Mouse (Mus musculus) liver, embryonic 16.5 days (tissue): ENCODE measurements at regions not wholly inside any gene's neighbourhood (a gene's known extent, or its start where the extent isn't known, plus 50 kb on each side); places are given as distances from the start of the nearest gene placed in this dataset.

Experiments used
- ATAC-seq: fragments of 200-750 bp; cut with Nextera tagmentation; 2 replicates; pipeline ENCODE4 v1.8.0; 2017; ENCODE audit warnings: low read depth, mild to moderate bottlenecking, moderate number of reproducible peaks, moderate library complexity
- H3K27ac ChIP-seq: fragments of 300-500 bp; sonication (generic); 2 replicates; pipeline ENCODE4 v1.5.1; 2014; ENCODE audit warnings: mild to moderate bottlenecking, low read length
- H3K27me3 ChIP-seq: fragments of 300-500 bp; sonication (generic); 2 replicates; pipeline ENCODE4 v1.6.1; 2014; ENCODE audit warnings: low read depth, low read length, mixed read lengths; ENCODE audit not compliant: control insufficient read depth, insufficient read depth
- H3K36me3 ChIP-seq: fragments of 300-500 bp; sonication (generic); 2 replicates; pipeline ENCODE4 v1.6.1; 2014; ENCODE audit warnings: mild to moderate bottlenecking; ENCODE audit not compliant: control insufficient read depth, insufficient read depth
- H3K4me1 ChIP-seq: fragments of 300-500 bp; sonication (generic); 2 replicates; pipeline ENCODE4 v1.6.1; 2014; ENCODE audit warnings: low read depth, low read length, mixed read lengths; ENCODE audit not compliant: control insufficient read depth
- H3K4me2 ChIP-seq: fragments of 300-500 bp; sonication (generic); 2 replicates; pipeline ENCODE4 v1.6.1; 2014; ENCODE audit warnings: low read depth, low read length, mixed read lengths
- H3K4me3 ChIP-seq: fragments of 300-500 bp; sonication (generic); 2 replicates; pipeline ENCODE4 v1.5.1; 2014; ENCODE audit warnings: low read depth, mild to moderate bottlenecking, low read length
- H3K9ac ChIP-seq: fragments of 300-500 bp; sonication (generic); 2 replicates; pipeline ENCODE4 v1.6.1; 2014; ENCODE audit warnings: low read depth, low read length
- H3K9me3 ChIP-seq: fragments of 300-500 bp; sonication (generic); replicated peaks from 2 replicates; pipeline ENCODE4 v1.6.1; 2016; ENCODE audit warnings: low read length; ENCODE audit not compliant: control insufficient read depth
- WGBS: fragments of 180-500 bp; shearing (Covaris S2); extraction: QIAGEN DNeasy Blood & Tissue Kit; methylation state at CpG from one replicate; pipeline ENCODE4 v1.1.7; 2014; ENCODE audit not compliant: insufficient replicate concordance; 5-methylcytosine and 5-hydroxymethylcytosine counted together

GRCm38 (mm10) chr3:149393317-149394172 is 403.2 kb upstream of the Adgrl2 start:
- Histone ChIP-seq H3K9ac (no peak overlapping the region), H3K27ac (0 out of 2 replicates have a peak overlapping the region, but pooled peaks have one; percentile 40), H3K9me3 (no peaks in the 10 kb centered on the region), H3K4me1 (no peaks in the 10 kb centered on the region), H3K4me3 (no peak overlapping the region), H3K27me3 (no peaks in the 10 kb centered on the region), H3K4me2 (no peak overlapping the region), H3K36me3 (no peaks in the 10 kb centered on the region)
- 22% methylated on average over 4 of the region's 4 CpGs for WGBS
- peak; percentile 65 for ATAC-seq

- H3K27me3 ChIP-seq: no peaks in the 10 kb centered on the region
- no peak for ATAC-seq
- H3K36me3 ChIP-seq: no peaks in the 10 kb centered on the region
- WGBS: 76% methylated on average over 9 of the region's 9 CpGs
- no peak overlapping the region for H3K27ac ChIP-seq
- H3K4me2 ChIP-seq: no peak overlapping the region
- H3K4me1 ChIP-seq: no peaks in the 10 kb centered on the region
- H3K9ac ChIP-seq: no peak overlapping the region
- no peaks in the 10 kb centered on the region for H3K9me3 ChIP-seq
- no peak overlapping the region for H3K4me3 ChIP-seq
Observed at GRCm38 (mm10) chr3:149392164-149392563, 401.8 kb upstream of the Adgrl2 start.

- no peaks in the 10 kb centered on the region for H3K36me3 ChIP-seq
- no peak overlapping the region for H3K9ac ChIP-seq
- WGBS: 15% methylated on average over 3 of the region's 3 CpGs
- H3K4me2 ChIP-seq: no peak overlapping the region
- no peak overlapping the region for H3K4me3 ChIP-seq
- no peak overlapping the region for H3K27ac ChIP-seq
- ATAC-seq: no peak
- H3K27me3 ChIP-seq: no peaks in the 10 kb centered on the region
- no peaks in the 10 kb centered on the region for H3K4me1 ChIP-seq
- no peaks in the 10 kb centered on the region for H3K9me3 ChIP-seq
Observed at GRCm38 (mm10) chr3:149387537-149387936, 397.2 kb upstream of the Adgrl2 start.

- Histone ChIP-seq H3K27me3 (no peaks in the 10 kb centered on the region), H3K4me2 (no peak overlapping the region), H3K36me3 (no peaks in the 10 kb centered on the region), H3K9me3 (no peaks in the 10 kb centered on the region), H3K9ac (no peak overlapping the region), H3K4me1 (no peaks in the 10 kb centered on the region), H3K27ac (no peak overlapping the region), H3K4me3 (no peak overlapping the region)
- 40% methylated on average over 2 of the region's 2 CpGs for WGBS
- no peak for ATAC-seq
Observed at GRCm38 (mm10) chr3:149386027-149386426, 395.7 kb upstream of the Adgrl2 start.

- Histone ChIP-seq H3K36me3 (no peaks in the 10 kb centered on the region), H3K4me3 (no peak overlapping the region), H3K4me1 (no peaks in the 10 kb centered on the region), H3K27me3 (no peaks in the 10 kb centered on the region), H3K4me2 (no peak overlapping the region), H3K27ac (no peak overlapping the region), H3K9me3 (no peaks in the 10 kb centered on the region), H3K9ac (no peak overlapping the region)
- no peak for ATAC-seq
- 64% methylated on average over 6 of the region's 6 CpGs for WGBS
Observed at GRCm38 (mm10) chr3:149385336-149385735, 395.0 kb upstream of the Adgrl2 start.

DNA sequence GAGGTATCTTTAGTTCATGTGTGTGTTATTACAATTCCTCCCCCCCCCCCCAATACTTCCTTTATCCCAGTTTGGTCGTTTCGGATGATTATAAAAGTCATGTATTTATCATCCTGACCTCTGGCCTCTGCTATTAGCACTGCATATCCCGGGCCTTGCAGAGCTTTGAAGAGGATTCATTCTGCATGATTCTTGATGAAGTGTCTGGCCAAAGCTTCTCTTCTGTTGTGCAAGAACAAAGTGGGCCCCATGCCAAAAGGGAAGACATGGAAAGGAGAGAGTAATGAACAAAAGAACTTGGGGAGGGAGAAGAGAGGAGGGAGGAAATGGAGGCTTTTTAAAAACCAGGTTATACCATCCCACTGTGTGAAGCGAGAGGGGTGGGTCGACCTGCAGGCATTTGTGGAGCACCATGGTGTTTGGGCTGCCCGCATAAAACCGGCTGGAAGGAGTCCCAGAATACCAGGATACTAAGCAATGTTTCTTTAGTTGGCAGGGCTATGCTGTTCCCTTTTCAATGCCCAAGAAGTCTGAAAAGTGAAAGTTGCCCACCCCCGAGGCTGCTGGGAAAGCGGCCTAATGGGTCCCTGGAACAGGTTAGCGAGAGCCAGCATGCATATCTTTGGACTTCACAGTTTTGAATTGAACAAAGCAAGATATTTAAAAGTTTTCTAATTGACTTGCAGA is 391.3 kb upstream of the Adgrl2 start:
- WGBS: 56% methylated on average over 10 of the region's 10 CpGs
- H3K4me1 ChIP-seq: no peaks in the 10 kb centered on the region
- no peak overlapping the region for H3K9ac ChIP-seq
- H3K4me2 ChIP-seq: no peak overlapping the region
- H3K36me3 ChIP-seq: no peaks in the 10 kb centered on the region
- no peaks in the 10 kb centered on the region for H3K27me3 ChIP-seq
- H3K4me3 ChIP-seq: no peak overlapping the region
- no peak for ATAC-seq
- H3K9me3 ChIP-seq: no peaks in the 10 kb centered on the region
- H3K27ac ChIP-seq: no peak overlapping the region

GRCm38 (mm10) chr3:149381051-149381450 is 390.7 kb upstream of the Adgrl2 start:
- Histone ChIP-seq H3K9me3 (no peaks in the 10 kb centered on the region), H3K9ac (no peak overlapping the region), H3K4me1 (no peaks in the 10 kb centered on the region), H3K27me3 (no peaks in the 10 kb centered on the region), H3K4me3 (no peak overlapping the region), H3K27ac (no peak overlapping the region), H3K36me3 (no peaks in the 10 kb centered on the region), H3K4me2 (no peak overlapping the region)
- no peak for ATAC-seq
- WGBS: 54% methylated on average over 6 of the region's 6 CpGs

- H3K4me1 ChIP-seq: no peaks in the 10 kb centered on the region
- H3K9me3 ChIP-seq: no peaks in the 10 kb centered on the region
- no peak overlapping the region for H3K4me2 ChIP-seq
- ATAC-seq: no peak
- no peak overlapping the region for H3K4me3 ChIP-seq
- H3K36me3 ChIP-seq: no peaks in the 10 kb centered on the region
- 36% methylated on average over 15 of the region's 15 CpGs for WGBS
- no peak overlapping the region for H3K9ac ChIP-seq
- H3K27me3 ChIP-seq: no peaks in the 10 kb centered on the region
- H3K27ac ChIP-seq: no peak overlapping the region
Observed at GRCm38 (mm10) chr3:149379866-149380472, 389.6 kb upstream of the Adgrl2 start.
